Mouse (Mus musculus): ENCODE results near the gene Pex7. TPM values are rescaled to one million over a fixed set of nuclear protein-coding genes. Genes with fewer than 3 reads are reported as not detected.

The Pex7 gene
- total RNA-seq (2017), result 50.3 and 52.9 TPM in 2 replicates

- ATAC-seq (replicated peaks in 1 of 2; ENCODE audit: insufficient read depth in 1 of 2, low FRiP score in 2 of 2, low TSS enrichment in 1 of 2, low read depth in 1 of 2, poor library complexity in 2 of 2, severe bottlenecking in 2 of 2), result peak; percentile 68 to 92; a peak in 3 of 4 replicates
Measured at GRCm38 (mm10) chr10:19907246-19907804, at the start of gene Pex7. Gene Pex7, minus strand, starts transcription at chr10:19907689.

DNA sequence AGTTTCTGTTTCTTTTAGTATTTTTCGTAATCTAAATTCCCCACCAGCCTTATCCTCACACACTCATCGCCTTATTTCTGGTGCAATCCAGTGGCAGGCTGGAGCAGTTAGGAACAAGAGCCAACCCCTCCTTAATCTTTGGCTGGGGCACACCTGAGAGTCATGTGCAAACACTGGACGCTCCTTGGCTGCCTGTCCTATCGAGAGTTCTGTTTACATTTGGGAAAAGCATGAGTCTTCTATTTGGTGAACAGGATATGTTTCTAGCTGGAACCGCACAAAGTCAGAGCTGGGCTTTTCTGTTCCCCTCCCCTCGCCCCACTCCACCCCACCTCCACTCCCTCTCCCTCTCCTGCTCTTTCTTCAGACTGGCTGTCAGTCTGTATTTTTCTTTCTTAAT lies 49.3 kb upstream of the Pex7 start:
- ATAC-seq (replicated peaks in 1 of 2; ENCODE audit: insufficient read depth in 1 of 2, low FRiP score in 2 of 2, low TSS enrichment in 1 of 2, low read depth in 1 of 2, poor library complexity in 2 of 2, severe bottlenecking in 2 of 2), result no peak

DNA sequence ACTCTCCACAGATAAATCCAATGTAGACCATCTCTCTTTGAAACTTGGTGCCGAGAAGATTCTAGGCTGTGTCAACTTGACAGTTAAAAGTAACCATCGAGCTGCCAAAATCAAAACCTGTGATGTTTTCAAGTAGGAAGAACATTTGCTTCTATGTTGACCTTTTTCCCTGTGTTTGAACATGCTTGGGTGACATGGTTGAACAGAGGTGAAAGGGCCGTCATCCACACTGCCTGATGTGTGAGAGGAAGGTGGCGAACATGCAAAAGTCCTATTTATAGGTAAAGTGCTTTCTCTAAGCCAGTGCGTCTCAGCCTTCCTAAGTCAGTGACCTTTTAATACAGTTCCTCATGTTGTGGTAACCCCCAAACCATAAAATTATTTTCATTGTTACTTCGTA lies 48.3 kb upstream of the Pex7 start:
- no peak for ATAC-seq (replicated peaks in 1 of 2; ENCODE audit: insufficient read depth in 1 of 2, low FRiP score in 2 of 2, low TSS enrichment in 1 of 2, low read depth in 1 of 2, poor library complexity in 2 of 2, severe bottlenecking in 2 of 2)

- ATAC-seq (replicated peaks in 1 of 2; ENCODE audit: insufficient read depth in 1 of 2, low FRiP score in 2 of 2, low TSS enrichment in 1 of 2, low read depth in 1 of 2, poor library complexity in 2 of 2, severe bottlenecking in 2 of 2), result no peak
Measured at GRCm38 (mm10) chr10:19954572-19954971, 47.1 kb upstream of the Pex7 start.

DNA sequence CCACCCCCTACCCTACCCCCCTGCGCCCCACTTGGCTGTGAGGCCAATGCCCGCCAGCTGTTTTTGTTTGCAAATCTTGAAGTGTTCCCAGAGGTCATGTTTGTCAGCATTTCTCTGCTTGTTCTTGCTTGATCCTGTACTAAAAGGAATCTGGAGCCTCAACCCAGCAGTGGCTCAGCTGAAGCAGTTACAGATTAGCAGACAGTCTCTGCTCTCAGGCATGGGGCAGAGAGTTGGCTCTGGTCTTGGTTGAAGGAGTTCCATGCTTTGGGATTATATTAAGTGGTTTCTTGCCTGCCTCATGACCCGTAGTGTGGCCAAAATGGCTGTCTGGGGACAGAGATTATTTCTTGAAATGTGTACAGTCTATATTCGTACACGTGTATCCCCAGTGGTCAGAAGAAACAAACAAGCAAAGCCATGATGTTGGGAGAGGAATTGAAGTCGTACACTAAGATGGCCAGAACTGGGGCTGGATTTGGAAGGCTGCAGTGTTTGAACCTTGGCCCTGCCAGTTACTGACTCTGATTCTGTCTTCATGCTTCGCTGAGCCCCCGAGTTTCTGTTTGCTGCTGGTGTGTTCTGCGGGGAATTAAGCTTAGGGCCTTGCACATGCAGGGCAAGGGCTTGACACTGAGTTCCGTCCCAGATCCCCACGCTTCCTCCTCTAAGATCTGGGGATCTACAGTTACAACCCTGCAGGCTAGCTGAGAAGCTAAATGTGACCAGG lies 45.7 kb upstream of the Pex7 start:
- ATAC-seq (replicated peaks in 1 of 2; ENCODE audit: insufficient read depth in 1 of 2, low FRiP score in 2 of 2, low TSS enrichment in 1 of 2, low read depth in 1 of 2, poor library complexity in 2 of 2, severe bottlenecking in 2 of 2), result no peak

DNA sequence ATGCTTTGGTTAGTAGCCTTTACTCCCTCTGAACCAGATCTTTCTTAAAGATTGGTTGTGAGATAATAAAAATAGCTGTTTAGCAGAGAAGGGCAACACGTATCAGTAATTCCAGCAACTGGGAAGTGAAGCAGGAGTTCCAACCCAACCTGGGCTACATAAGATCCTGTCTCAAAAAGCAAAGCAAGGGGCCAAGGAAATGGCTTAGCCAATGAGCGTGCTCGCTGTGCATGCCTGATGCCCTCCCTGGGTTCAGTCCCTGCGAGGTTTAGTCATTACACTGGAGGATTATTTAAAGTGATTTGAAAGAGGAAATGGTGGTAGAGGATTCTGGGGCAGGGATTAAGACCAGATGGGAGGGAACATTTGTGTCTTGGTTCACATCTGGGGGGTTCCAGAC lies 41.6 kb upstream of the Pex7 start:
- ATAC-seq (replicated peaks in 1 of 2; ENCODE audit: insufficient read depth in 1 of 2, low FRiP score in 2 of 2, low TSS enrichment in 1 of 2, low read depth in 1 of 2, poor library complexity in 2 of 2, severe bottlenecking in 2 of 2), result no peak

GRCm38 (mm10) chr10:19948381-19948780 lies 40.9 kb upstream of the Pex7 start:
- no peak for ATAC-seq (replicated peaks in 1 of 2; ENCODE audit: insufficient read depth in 1 of 2, low FRiP score in 2 of 2, low TSS enrichment in 1 of 2, low read depth in 1 of 2, poor library complexity in 2 of 2, severe bottlenecking in 2 of 2)

DNA sequence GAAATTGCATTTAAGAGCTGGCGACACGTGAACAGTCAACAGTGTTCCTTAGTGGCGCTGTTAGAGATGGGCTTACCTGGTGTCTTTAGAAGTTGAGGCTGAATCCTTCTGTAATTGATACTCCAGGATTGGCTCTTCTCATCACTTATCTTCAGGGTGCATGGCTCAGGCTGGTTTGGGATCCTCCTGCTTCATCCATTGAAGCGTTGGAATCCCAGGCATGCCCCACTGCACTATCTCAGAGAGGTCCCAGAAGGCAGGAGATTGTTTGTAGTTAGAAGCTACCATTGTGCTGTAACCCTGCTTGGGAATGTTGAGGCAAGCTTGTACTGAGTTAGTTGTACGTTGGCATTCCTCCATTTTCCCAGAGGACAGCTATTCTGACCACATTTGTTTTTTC lies 40.4 kb upstream of the Pex7 start:
- no peak for ATAC-seq (replicated peaks in 1 of 2; ENCODE audit: insufficient read depth in 1 of 2, low FRiP score in 2 of 2, low TSS enrichment in 1 of 2, low read depth in 1 of 2, poor library complexity in 2 of 2, severe bottlenecking in 2 of 2)

GRCm38 (mm10) chr10:19947441-19947840 lies 40.0 kb upstream of the Pex7 start:
- ATAC-seq (replicated peaks in 1 of 2; ENCODE audit: insufficient read depth in 1 of 2, low FRiP score in 2 of 2, low TSS enrichment in 1 of 2, low read depth in 1 of 2, poor library complexity in 2 of 2, severe bottlenecking in 2 of 2), result no peak

DNA sequence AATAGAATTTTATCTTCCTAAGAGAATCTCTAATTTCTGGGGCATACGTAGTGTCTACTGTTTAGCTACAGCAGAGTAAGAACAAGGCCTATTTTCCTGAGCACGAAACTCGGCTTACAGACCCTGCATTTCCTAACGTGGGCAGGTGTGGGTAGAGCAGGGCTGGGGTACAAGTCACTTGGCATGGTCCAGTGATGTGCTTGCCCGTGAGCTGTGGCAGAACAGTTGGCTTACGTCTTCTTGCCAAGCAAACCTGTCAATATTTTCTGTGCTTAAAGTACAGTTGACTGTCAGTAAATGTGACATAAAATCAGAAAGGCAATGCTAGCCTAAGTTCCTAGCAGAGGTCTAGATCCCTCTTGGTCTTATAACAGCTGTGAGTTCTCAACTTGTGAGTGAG lies 39.2 kb upstream of the Pex7 start:
- no peak for ATAC-seq (replicated peaks in 1 of 2; ENCODE audit: insufficient read depth in 1 of 2, low FRiP score in 2 of 2, low TSS enrichment in 1 of 2, low read depth in 1 of 2, poor library complexity in 2 of 2, severe bottlenecking in 2 of 2)

DNA sequence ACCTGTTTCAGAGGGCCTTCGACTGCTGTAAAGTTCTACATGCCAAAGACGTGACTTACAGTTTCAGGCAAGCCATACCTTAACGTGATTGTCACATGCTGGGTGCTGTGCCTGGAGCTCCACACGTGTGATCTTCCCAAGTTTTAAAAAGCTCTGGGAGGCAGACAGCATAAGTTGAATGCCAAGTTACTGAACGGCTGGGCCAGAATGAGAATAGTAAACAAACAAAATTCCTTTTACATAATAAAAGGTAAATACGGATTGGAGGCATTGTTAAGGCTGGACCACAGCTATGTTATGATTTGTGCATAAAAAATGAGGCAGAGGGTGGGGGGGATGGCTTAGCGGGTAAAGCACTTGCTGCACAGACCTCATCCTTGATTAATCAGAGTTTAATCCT lies 38.2 kb upstream of the Pex7 start:
- ATAC-seq (replicated peaks in 1 of 2; ENCODE audit: insufficient read depth in 1 of 2, low FRiP score in 2 of 2, low TSS enrichment in 1 of 2, low read depth in 1 of 2, poor library complexity in 2 of 2, severe bottlenecking in 2 of 2), result no peak

GRCm38 (mm10) chr10:19942621-19943020 lies 35.1 kb upstream of the Pex7 start:
- ATAC-seq (replicated peaks in 1 of 2; ENCODE audit: insufficient read depth in 1 of 2, low FRiP score in 2 of 2, low TSS enrichment in 1 of 2, low read depth in 1 of 2, poor library complexity in 2 of 2, severe bottlenecking in 2 of 2), result no peak

- peak in 1 of 2 experiments; percentile 4; a peak in 1 of 4 replicates for ATAC-seq (replicated peaks in 1 of 2; ENCODE audit: insufficient read depth in 1 of 2, low FRiP score in 2 of 2, low TSS enrichment in 1 of 2, low read depth in 1 of 2, poor library complexity in 2 of 2, severe bottlenecking in 2 of 2)
Measured at GRCm38 (mm10) chr10:19941914-19942313, 34.4 kb upstream of the Pex7 start.

DNA sequence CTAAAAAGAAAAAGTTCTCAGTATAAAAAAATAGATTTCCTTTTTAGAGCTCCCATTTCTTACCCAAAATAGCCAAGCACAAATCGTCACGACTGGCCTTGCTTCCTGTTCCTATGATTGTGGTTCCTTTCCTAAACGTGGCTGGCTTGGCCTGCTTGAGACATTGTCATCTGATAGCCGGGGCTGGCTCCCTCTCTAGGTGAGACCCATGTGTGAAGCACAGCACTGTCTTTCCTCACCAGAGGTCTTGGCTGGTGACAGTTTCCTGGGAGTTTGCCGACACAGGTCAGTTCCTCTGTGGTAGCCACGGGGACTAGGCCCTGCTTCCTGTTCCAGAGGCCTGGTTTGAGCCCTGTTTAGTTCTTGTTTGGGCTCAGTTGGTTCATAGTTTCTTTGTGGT lies 33.6 kb upstream of the Pex7 start:
- ATAC-seq (replicated peaks in 1 of 2; ENCODE audit: insufficient read depth in 1 of 2, low FRiP score in 2 of 2, low TSS enrichment in 1 of 2, low read depth in 1 of 2, poor library complexity in 2 of 2, severe bottlenecking in 2 of 2), result peak; percentile 52 to 64

DNA sequence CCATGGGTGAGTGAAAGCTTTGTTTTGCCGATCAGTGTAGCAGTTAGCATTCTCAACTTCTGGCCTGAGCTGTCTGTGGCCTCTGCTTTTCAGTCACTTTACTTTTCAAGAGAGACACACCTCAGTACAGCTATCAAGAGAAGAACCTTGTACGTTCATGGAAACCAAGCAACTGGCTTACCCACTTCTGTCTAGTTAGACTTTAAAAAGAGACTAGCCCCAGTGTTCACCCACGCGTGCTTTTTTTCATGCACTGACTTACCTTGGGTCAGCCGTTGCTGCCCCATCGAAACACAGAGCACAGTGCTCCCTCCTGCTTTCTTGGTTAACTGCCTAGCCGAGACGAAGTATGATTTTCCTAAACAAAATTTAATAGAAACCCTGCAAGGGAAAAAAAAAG lies 33.1 kb upstream of the Pex7 start:
- no peak for ATAC-seq (replicated peaks in 1 of 2; ENCODE audit: insufficient read depth in 1 of 2, low FRiP score in 2 of 2, low TSS enrichment in 1 of 2, low read depth in 1 of 2, poor library complexity in 2 of 2, severe bottlenecking in 2 of 2)

DNA sequence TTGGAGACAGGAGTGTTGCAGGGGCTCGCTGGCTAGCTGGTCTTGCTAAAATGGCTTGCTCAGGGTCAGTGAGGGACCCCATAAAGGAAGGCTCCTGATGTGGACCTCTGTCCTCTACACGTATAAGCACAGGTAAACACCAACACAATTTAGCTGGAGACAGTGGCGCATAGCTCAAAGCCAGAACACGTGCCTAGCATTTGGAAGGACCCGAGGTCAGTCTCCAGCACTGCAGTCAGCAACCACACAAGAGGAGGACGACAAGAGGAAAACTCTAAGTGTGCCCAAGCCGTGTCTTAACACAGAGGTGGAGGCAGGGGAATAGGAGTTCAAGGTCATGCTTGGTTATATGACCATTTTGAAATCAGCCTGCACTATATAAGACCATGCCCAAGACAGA lies 32.6 kb upstream of the Pex7 start:
- no peak for ATAC-seq (replicated peaks in 1 of 2; ENCODE audit: insufficient read depth in 1 of 2, low FRiP score in 2 of 2, low TSS enrichment in 1 of 2, low read depth in 1 of 2, poor library complexity in 2 of 2, severe bottlenecking in 2 of 2)

DNA sequence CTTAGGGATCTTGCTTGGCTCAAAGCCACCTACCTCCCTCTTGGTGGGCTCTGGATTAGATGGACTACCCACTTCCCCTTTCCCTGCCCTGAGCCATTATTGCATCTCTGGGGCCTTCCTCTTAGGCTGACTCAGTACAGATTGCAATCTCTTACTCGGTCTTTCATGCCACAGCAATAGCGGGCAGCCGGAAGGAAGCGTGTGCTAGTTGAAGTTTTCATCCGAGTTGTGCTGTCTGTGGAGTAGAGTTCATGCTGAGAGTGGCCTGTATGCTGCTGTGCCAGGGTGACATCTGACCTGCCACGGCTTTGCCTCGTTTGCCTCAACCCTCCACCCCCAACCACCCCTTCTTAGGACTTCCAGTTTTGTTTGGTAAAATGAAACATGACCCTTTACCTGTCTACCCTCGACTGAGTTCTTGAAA lies 31.8 kb upstream of the Pex7 start:
- peak; percentile 79 to 86 for ATAC-seq (replicated peaks in 1 of 2; ENCODE audit: insufficient read depth in 1 of 2, low FRiP score in 2 of 2, low TSS enrichment in 1 of 2, low read depth in 1 of 2, poor library complexity in 2 of 2, severe bottlenecking in 2 of 2)

- no peak for ATAC-seq (replicated peaks in 1 of 2; ENCODE audit: insufficient read depth in 1 of 2, low FRiP score in 2 of 2, low TSS enrichment in 1 of 2, low read depth in 1 of 2, poor library complexity in 2 of 2, severe bottlenecking in 2 of 2)
Measured at GRCm38 (mm10) chr10:19938738-19939137, 31.2 kb upstream of the Pex7 start.
